Mouse (Mus musculus) liver, postnatal 0 days (tissue): Measurements from ENCODE around the gene Sox8. TPM values are rescaled to one million over a fixed set of nuclear protein-coding genes. Genes with fewer than 3 reads are reported as not detected.
A peak's percentile ranks its signal among the peaks of the same experiment; 100 is the strongest.

Source experiments
- ATAC-seq: fragments of 200-750 bp; cut with Nextera tagmentation; 2 replicates; pipeline ENCODE4 v1.8.0; 2017; ENCODE audit warnings: mild to moderate bottlenecking, moderate library complexity
- DNase-seq: peaks from one replicate; pipeline ENCODE4 v3.0.0-alpha.2; 2016
- H3K27ac ChIP-seq: fragments of 300-500 bp; sonication (generic); 2 replicates; pipeline ENCODE4 v1.5.1; 2014; ENCODE audit warnings: antibody characterized with exemption, moderate library complexity, mild to moderate bottlenecking, low read depth
- H3K27me3 ChIP-seq: fragments of 300-500 bp; sonication (generic); 2 replicates; pipeline ENCODE4 v1.6.1; 2014; ENCODE audit warnings: low read length, control low read depth, mixed read lengths; ENCODE audit not compliant: insufficient read depth
- H3K36me3 ChIP-seq: fragments of 300-500 bp; sonication (generic); replicated peaks from 2 replicates; pipeline ENCODE4 v1.6.1; 2014; ENCODE audit warnings: mild to moderate bottlenecking, control low read depth, low read length, moderate library complexity, mixed read lengths; ENCODE audit not compliant: insufficient read depth
- H3K4me1 ChIP-seq: fragments of 300-500 bp; sonication (generic); 2 replicates; pipeline ENCODE4 v1.6.1; 2014; ENCODE audit warnings: antibody characterized with exemption, mild to moderate bottlenecking, control low read depth; ENCODE audit not compliant: insufficient read depth
- H3K4me2 ChIP-seq: fragments of 300-500 bp; sonication (generic); 2 replicates; pipeline ENCODE4 v1.6.1; 2014; ENCODE audit warnings: low read depth, mild to moderate bottlenecking, low read length, moderate library complexity, mixed read lengths
- H3K4me3 ChIP-seq: fragments of 300-500 bp; sonication (generic); 2 replicates; pipeline ENCODE4 v1.5.1; 2014; ENCODE audit warnings: low read depth, low read length
- H3K9ac ChIP-seq: fragments of 300-500 bp; sonication (generic); replicated peaks from 2 replicates; pipeline ENCODE4 v1.6.1; 2014; ENCODE audit warnings: mild to moderate bottlenecking, moderate library complexity
- H3K9me3 ChIP-seq: fragments of 300-500 bp; sonication (generic); 2 replicates; pipeline ENCODE4 v1.6.1; 2016; ENCODE audit warnings: mild to moderate bottlenecking, control low read depth, low read length, mixed read lengths
- CTCF ChIP-seq: sonication (generic); IDR thresholded peaks from 2 replicates; pipeline ENCODE4 v1.5.1; 2016; ENCODE audit warnings: antibody characterized with exemption, low read depth
- EP300 ChIP-seq: IDR thresholded peaks from 2 replicates; pipeline ENCODE4 v1.6.1; 2016; ENCODE audit warnings: antibody characterized with exemption, low read depth, mild to moderate bottlenecking
- WGBS: fragments of 180-500 bp; shearing (Covaris S2); extraction: QIAGEN DNeasy Blood & Tissue Kit; methylation state at CpG from one replicate; pipeline ENCODE4 v1.1.7; 2014; ENCODE audit not compliant: insufficient replicate concordance; 5-methylcytosine and 5-hydroxymethylcytosine counted together
- polyA plus RNA-seq: library from polyadenylated mRNA; unstranded; fragments of >200 nt; fragmentation: Nextera tagmentation; extraction: Ambion mirVana; gene quantifications from 2 replicates; pipeline ENCODE4 v1.2.1, GENCODE M21; 2015

Sox8 gene
- polyA plus RNA-seq, 1 experiment from 2014 or later = not detected

DNA sequence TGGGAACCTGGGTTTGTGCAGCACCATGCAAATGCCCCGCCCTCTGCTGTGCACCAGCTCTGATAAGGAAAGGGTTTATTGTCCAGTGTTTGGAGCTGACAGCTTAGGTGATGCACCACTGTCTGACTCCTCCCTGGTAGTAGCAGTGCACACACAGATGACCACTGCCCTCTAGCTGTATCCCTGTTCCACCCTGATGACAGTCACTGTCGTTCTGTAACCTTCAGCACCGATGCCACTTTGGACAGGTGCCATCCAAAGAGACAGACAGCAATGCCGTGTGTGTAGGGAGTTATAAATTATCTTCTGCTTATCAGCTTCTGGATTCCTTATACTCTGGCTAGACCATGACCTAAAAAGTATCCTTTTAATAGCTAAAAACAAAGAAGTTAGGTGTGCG is 25.0 kb upstream of the Sox8 start:
- Histone ChIP-seq H3K9me3 (no peaks in the 10 kb centered on the region), H3K9ac (no peak overlapping the region), H3K27ac (no peak overlapping the region), H3K27me3 (no peaks in the 10 kb centered on the region), H3K36me3 (0 out of 2 replicates have a peak, but pooled peaks cover 2% of the 10 kb centered on the region), H3K4me2 (no peak overlapping the region), H3K4me3 (no peak overlapping the region), H3K4me1 (no peaks in the 10 kb centered on the region)
- ATAC-seq = no peak
- TF ChIP-seq CTCF (peak; percentile 48), EP300 (no peak)
- 63% methylated on average over 5 of the region's 5 CpGs for WGBS
- no peak for DNase-seq

DNA sequence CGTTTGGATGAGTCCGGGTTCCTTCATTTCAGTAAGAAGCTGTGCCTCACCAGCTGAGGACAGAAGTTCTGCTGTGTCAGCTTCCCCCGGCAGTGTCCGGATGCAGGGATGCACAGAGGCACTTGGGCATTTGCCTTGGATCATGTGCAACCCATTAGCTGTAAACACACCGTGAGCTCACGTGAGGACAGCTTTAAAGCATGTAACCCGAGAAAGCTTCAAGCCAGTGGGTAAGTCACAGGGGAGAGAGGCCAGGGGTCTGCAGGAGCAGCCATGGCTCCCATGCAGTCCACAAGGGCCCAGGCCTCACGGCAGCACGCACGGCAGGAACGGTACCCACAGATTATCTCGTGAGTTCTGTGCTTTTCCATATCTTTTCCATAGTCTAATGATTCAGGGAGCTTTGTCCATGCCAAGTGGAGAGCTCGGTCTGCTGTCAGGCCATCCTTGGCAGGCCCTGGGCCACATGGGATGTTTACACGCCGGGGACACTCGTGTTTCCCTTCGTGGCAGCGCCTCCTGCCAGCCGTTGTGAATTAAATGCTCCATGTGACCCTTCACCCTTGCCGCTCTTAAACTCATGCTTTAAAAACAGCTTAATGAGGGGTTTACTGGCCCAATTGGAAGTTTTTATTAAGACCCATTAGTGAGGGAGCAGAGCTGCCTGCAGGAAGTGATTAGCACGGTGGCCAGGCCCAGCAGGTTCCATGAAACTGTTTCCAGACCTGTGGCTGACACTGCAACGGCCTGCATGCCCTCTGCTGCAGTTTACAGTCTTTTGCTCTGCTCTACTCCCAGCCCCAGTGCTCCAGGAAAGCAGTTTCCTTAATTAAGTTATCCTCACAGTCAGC is 23.1 kb upstream of the Sox8 start:
- Histone ChIP-seq H3K9ac (no peak overlapping the region), H3K4me3 (no peak overlapping the region), H3K27me3 (no peaks in the 10 kb centered on the region), H3K36me3 (peaks cover 11% of the 10 kb centered on the region; the same call in 1 of the 2 replicates), H3K4me1 (no peaks in the 10 kb centered on the region), H3K4me2 (no peak overlapping the region), H3K27ac (no peak overlapping the region), H3K9me3 (no peaks in the 10 kb centered on the region)
- WGBS = 71% methylated on average over 22 of the region's 22 CpGs
- no peak for DNase-seq
- no peak for ATAC-seq
- TF ChIP-seq EP300 = no peak
- no peak for TF ChIP-seq CTCF

DNA sequence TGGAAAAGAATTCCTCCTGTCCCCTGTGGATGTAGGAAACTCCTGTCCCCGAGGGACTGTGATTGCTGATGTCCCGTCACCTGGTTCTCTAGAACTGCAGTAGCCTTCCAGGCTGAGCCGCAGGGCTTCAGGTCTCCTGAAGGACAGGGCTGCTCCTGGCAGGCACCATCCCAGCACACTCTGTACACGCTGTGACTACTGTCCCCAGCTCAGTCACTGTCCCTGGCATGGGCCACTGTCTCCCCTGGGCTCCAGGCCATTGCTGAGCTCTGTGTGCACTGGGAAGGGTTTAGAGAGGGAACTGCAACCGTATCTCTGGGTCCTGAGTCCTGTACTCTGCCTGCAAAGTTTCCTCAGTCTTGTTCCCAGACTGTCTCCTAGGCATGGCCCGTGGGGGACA is 21.9 kb upstream of the Sox8 start:
- peaks cover 13% of the 10 kb centered on the region; the same call in 1 of the 2 replicates for H3K36me3 ChIP-seq
- no peaks in the 10 kb centered on the region for H3K4me1 ChIP-seq
- no peaks in the 10 kb centered on the region for H3K9me3 ChIP-seq
- no peak overlapping the region for H3K27ac ChIP-seq
- TF ChIP-seq EP300 (no peak), CTCF (no peak)
- H3K4me3 ChIP-seq = no peak overlapping the region
- DNase-seq (no peak), ATAC-seq (no peak)
- no peak overlapping the region for H3K4me2 ChIP-seq
- WGBS = 82% methylated on average over 6 of the region's 6 CpGs
- no peak overlapping the region for H3K9ac ChIP-seq
- H3K27me3 ChIP-seq = no peaks in the 10 kb centered on the region

DNA sequence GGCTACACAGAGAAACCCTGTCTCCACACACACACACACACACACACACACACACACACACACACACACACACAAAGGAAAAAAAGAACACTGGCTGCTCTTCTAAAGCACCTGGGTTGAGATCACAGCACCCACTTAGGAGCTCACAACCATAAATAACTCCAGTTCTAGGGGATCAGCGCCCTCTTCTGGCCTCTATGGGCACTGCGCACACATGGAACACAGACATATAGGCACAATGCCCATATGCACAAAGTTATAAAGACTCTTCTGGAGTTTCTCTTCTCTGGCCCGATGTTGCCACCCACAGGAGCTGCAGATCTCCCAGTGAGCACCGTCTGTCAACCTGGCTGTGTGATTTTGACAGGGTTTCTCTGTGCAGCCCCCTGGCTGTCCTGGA is 20.5 kb upstream of the Sox8 start:
- TF ChIP-seq EP300 = no peak
- TF ChIP-seq CTCF = peak; percentile 41
- Histone ChIP-seq H3K36me3 (peaks cover 13% of the 10 kb centered on the region; the same call in 1 of the 2 replicates), H3K27me3 (no peaks in the 10 kb centered on the region), H3K9ac (no peak overlapping the region), H3K4me1 (no peaks in the 10 kb centered on the region), H3K9me3 (no peaks in the 10 kb centered on the region), H3K4me2 (no peak overlapping the region), H3K4me3 (no peak overlapping the region), H3K27ac (no peak overlapping the region)
- WGBS = 83% methylated on average over 4 of the region's 4 CpGs
- no peak for ATAC-seq
- no peak for DNase-seq

DNA sequence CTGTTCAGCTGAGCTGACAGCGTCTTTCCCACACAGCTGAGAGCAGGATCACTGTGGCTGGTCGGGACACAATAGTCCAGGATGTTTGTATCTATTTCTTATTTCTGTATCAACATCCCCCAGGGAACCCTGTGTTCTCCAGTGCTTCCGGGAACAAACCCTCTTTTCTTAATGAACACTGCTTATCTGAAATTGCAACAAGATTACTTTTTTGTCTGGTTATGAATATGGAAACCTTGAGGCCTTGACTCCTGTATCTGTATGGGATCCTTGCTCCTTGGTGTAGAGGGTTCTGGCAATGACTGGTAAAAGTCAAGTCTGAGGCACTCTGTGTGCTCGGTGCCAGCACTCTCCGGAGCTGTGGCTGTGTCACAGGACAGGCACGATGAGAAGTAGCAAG is 19.6 kb upstream of the Sox8 start:
- 92% methylated on average over 6 of the region's 6 CpGs for WGBS
- Histone ChIP-seq H3K9me3 (no peaks in the 10 kb centered on the region), H3K27ac (no peak overlapping the region), H3K4me3 (no peak overlapping the region), H3K4me1 (no peaks in the 10 kb centered on the region), H3K4me2 (no peak overlapping the region), H3K36me3 (peaks cover 13% of the 10 kb centered on the region), H3K27me3 (no peaks in the 10 kb centered on the region), H3K9ac (no peak overlapping the region)
- no peak for DNase-seq
- ATAC-seq = no peak
- TF ChIP-seq CTCF (no peak), EP300 (no peak)

DNA sequence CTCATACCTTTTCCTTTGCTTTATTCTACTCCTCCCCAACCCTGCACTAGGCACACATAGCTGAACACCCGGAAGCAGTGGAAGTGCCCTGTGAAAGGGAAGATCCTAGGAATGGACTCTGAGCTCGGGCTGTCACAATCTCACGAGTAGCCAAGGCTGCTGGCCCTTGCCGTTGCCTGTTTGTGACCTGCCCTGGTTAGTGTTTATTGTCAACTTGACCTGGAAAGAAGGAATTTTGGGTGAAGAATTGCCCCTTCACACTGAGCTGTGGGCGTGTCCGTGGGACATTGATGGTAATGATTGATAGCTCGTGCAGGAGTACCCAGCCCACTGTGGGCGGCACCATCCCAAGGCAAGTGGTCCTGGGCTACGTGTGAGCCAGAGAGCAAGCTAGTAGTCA is 14.2 kb upstream of the Sox8 start:
- peaks cover 5% of the 10 kb centered on the region for H3K4me1 ChIP-seq
- H3K36me3 ChIP-seq = peaks cover 13% of the 10 kb centered on the region
- H3K9ac ChIP-seq = no peak overlapping the region
- H3K27ac ChIP-seq = no peak overlapping the region
- H3K27me3 ChIP-seq = no peaks in the 10 kb centered on the region
- 84% methylated on average over 9 of the region's 9 CpGs for WGBS
- TF ChIP-seq EP300 = no peak
- no peak overlapping the region for H3K4me2 ChIP-seq
- DNase-seq (no peak), ATAC-seq (no peak)
- H3K9me3 ChIP-seq = no peaks in the 10 kb centered on the region
- no peak overlapping the region for H3K4me3 ChIP-seq
